Mouse (Mus musculus) cerebellum, adult 2 months (tissue): ENCODE data around the gene Tbk1.

ENCODE experiments used
- CTCF ChIP-seq: fragments of 200-500 bp; IDR thresholded peaks from 2 replicates; pipeline ENCODE4 v1.5.1; 2011; ENCODE audit warnings: low read depth, mild to moderate bottlenecking, control low read depth, low read length, moderate library complexity, borderline replicate concordance; ENCODE audit not compliant: insufficient read depth
- POLR2A ChIP-seq: fragments of 200-500 bp; IDR thresholded peaks from 2 replicates; pipeline ENCODE4 v1.6.1; 2011; ENCODE audit warnings: low read length, control low read depth, borderline replicate concordance; ENCODE audit not compliant: insufficient read depth

DNA sequence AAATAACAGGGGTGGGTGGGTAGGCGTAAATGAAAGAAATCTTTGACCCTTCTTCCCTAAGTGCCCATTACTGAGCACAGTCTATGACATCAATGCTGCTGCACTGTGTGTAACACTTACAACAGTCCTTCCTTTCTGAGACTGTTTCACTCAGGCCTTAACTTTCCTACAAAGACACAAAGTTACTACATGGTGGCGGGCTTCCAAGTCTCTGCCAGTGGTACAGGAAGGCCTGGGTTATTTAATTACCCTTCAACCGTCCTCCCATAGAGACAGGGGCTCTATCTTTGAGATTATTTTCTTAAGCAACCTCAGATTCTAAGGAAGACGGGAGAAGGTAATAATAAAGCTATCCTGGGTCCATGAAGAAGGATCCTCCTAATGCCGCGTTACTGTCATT lies 25.9 kb upstream of the Tbk1 start:
- no peak for TF ChIP-seq CTCF
- TF ChIP-seq POLR2A: no peak
